Mouse (Mus musculus): ENCODE measurements around the gene Fndc4. TPM values are rescaled to one million over a fixed set of nuclear protein-coding genes. Genes with fewer than 3 reads are reported as not detected.

Fndc4 gene
- total RNA-seq (2022) = 100 to 1,000 TPM; 172 to 178 (median 176) TPM

GRCm38 (mm10) chr5:31295606-31296141 lies at the start of gene Fndc4:
Gene Fndc4, minus strand, starts transcription at chr5:31296080.
- peak; percentile 35 to 48 for DNase-seq (ENCODE audit: low spot score in 2 of 2)

GRCm38 (mm10) chr5:31328255-31328654 lies 32.4 kb upstream of the Fndc4 start:
- peak; percentile 23 to 58 for DNase-seq (ENCODE audit: low spot score in 2 of 2)

- DNase-seq (ENCODE audit: low spot score in 2 of 2) = no peak
These were observed 31.0 kb upstream of the Fndc4 start for GRCm38 (mm10) chr5:31326850-31327249.

- DNase-seq (ENCODE audit: low spot score in 2 of 2) = no peak
These were observed 28.2 kb upstream of the Fndc4 start for GRCm38 (mm10) chr5:31324085-31324484.

- DNase-seq (ENCODE audit: low spot score in 2 of 2) = no peak
These were observed 26.9 kb upstream of the Fndc4 start for GRCm38 (mm10) chr5:31322776-31323175.

- no peak for DNase-seq (ENCODE audit: low spot score in 2 of 2)
These were observed 16.9 kb upstream of the Fndc4 start for GRCm38 (mm10) chr5:31312806-31313205.

- no peak for DNase-seq (ENCODE audit: low spot score in 2 of 2)
These were observed 7.2 kb upstream of the Fndc4 start for GRCm38 (mm10) chr5:31303093-31303492.

GRCm38 (mm10) chr5:31301866-31302265 lies 6.0 kb upstream of the Fndc4 start:
- DNase-seq (ENCODE audit: low spot score in 2 of 2) = no peak

GRCm38 (mm10) chr5:31298486-31298885 lies 2.6 kb upstream of the Fndc4 start:
- DNase-seq (ENCODE audit: low spot score in 2 of 2) = no peak

GRCm38 (mm10) chr5:31297981-31298380 lies 2.1 kb upstream of the Fndc4 start:
- no peak for DNase-seq (ENCODE audit: low spot score in 2 of 2)

GRCm38 (mm10) chr5:31297047-31297757 lies 1.3 kb upstream of the Fndc4 start, which contains the start of gene Gckr:
Gene Gckr, plus strand, starts transcription at chr5:31297443.
- DNase-seq (ENCODE audit: low spot score in 2 of 2) = no peak

GRCm38 (mm10) chr5:31294964-31295605 lies 795 bp downstream of the Fndc4 start:
- DNase-seq (ENCODE audit: low spot score in 2 of 2) = no peak

GRCm38 (mm10) chr5:31291361-31291688 lies 4.6 kb downstream of the Fndc4 start:
- DNase-seq (ENCODE audit: low spot score in 2 of 2) = no peak

GRCm38 (mm10) chr5:31290521-31291360 lies 5.1 kb downstream of the Fndc4 start, which contains the start of gene Ift172:
Gene Ift172, minus strand, starts transcription at chr5:31291116.
- DNase-seq (ENCODE audit: low spot score in 2 of 2) = peak; percentile 96 to 97

GRCm38 (mm10) chr5:31289626-31290230 lies 6.2 kb downstream of the Fndc4 start:
- DNase-seq (ENCODE audit: low spot score in 2 of 2) = no peak

GRCm38 (mm10) chr5:31288655-31289054 lies 7.2 kb downstream of the Fndc4 start:
- no peak for DNase-seq (ENCODE audit: low spot score in 2 of 2)

GRCm38 (mm10) chr5:31288225-31288624 lies 7.7 kb downstream of the Fndc4 start:
- no peak for DNase-seq (ENCODE audit: low spot score in 2 of 2)

GRCm38 (mm10) chr5:31279245-31279988 lies 16.5 kb downstream of the Fndc4 start:
- no peak for DNase-seq (ENCODE audit: low spot score in 2 of 2)

- no peak for DNase-seq (ENCODE audit: low spot score in 2 of 2)
These were observed 22.9 kb downstream of the Fndc4 start for GRCm38 (mm10) chr5:31273018-31273417.

- DNase-seq (ENCODE audit: low spot score in 2 of 2) = no peak
These were observed 28.2 kb downstream of the Fndc4 start for GRCm38 (mm10) chr5:31267686-31268085.

GRCm38 (mm10) chr5:31266101-31266500 lies 29.8 kb downstream of the Fndc4 start:
- no peak for DNase-seq (ENCODE audit: low spot score in 2 of 2)
